Mouse (Mus musculus): ENCODE measurements around the gene Pih1d2. TPM values are rescaled to one million over a fixed set of nuclear protein-coding genes. Genes with fewer than 3 reads are reported as not detected.

Pih1d2 gene
- polyA plus RNA-seq, 2 experiments = 2.3 to 3.2 TPM

DNA sequence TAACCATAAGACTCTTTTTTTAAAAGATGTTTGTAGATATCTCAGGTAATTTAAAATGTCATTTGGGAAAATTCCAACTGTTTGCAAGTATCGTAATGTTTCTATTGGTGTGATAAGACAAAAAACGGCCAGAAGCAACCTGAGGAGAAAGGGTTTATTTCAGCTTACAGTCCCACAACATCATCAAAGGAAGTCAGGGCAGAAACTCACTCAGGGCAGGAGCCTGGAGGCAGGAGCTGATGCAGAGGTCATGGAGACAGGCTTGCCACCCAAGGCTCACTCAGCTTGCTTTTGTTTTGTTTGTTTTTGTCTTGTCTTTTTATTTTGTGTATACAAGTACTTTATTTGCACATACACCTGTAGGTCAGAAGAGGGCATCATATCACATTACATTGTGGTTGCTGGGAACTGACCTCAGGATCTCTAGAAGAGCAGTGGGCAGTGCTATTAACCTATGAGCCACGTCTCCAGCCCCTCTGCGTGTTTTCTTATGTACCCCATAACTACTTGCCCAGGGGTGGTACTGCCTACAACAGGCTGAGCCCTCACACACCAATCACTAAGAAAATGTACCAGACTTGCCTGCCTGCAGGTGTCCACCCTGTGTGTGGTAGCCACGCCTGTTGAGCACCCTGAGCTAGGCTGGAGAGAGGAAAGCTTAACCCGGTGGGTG lies 15.0 kb downstream of the Pih1d2 start:
- ATAC-seq (ENCODE audit: low FRiP score, low read depth) (no peak), DNase-seq (ENCODE audit: low spot score) (no peak)
- no peak for TF ChIP-seq POLR2A (IDR thresholded peaks at IDR 0.05; ENCODE audit: borderline replicate concordance, extremely low read depth, insufficient read depth, insufficient read length)
- H3K9me3 ChIP-seq (ENCODE audit: control insufficient read depth, low read length) = no peaks in the 10 kb centered on the region
- H3K4me2 ChIP-seq (replicated peaks; ENCODE audit: low read depth, low read length, severe bottlenecking) = no peak overlapping the region
- WGBS = 85% methylated on average over 6 of the region's 6 CpGs
- peaks cover 33% of the 10 kb centered on the region for H3K36me3 ChIP-seq (ENCODE audit: control insufficient read depth, insufficient read depth, low read length)
- no peak overlapping the region for H3K27ac ChIP-seq (replicated peaks; ENCODE audit: low read depth, low read length)
- no peak overlapping the region for H3K9ac ChIP-seq (ENCODE audit: low read depth, low read length, severe bottlenecking)
- no peaks in the 10 kb centered on the region for H3K27me3 ChIP-seq (ENCODE audit: control insufficient read depth, insufficient read depth, low read length)
- H3K4me3 ChIP-seq (replicated peaks; ENCODE audit: low read length) = no peak overlapping the region
- H3K4me1 ChIP-seq (ENCODE audit: control insufficient read depth, insufficient read depth, low read length) = no peaks in the 10 kb centered on the region

DNA sequence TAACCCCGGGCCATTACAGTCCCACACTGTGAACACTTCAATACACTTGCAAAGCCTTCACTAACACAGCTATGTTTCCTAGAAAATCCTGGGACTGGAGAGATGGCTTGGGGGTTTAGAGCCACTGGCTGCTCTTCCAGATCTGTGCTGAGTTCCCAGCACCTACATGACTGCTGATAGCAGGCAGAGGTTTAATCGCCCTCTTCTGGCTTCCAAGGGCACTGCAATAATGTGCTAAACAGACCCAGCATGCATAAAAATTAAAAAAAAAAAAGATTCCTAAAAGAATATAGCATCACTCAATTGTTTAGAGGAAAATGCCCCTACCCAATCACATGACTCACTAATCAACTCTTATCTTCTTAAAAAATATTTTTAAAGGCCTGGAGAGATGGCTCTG lies 15.9 kb downstream of the Pih1d2 start:
- no peaks in the 10 kb centered on the region for H3K27me3 ChIP-seq (ENCODE audit: control insufficient read depth, insufficient read depth, low read length)
- ATAC-seq (ENCODE audit: low FRiP score, low read depth) (no peak), DNase-seq (ENCODE audit: low spot score) (no peak)
- H3K4me2 ChIP-seq (replicated peaks; ENCODE audit: low read depth, low read length, severe bottlenecking) = no peak overlapping the region
- H3K4me3 ChIP-seq (replicated peaks; ENCODE audit: low read length) = no peak overlapping the region
- no peak overlapping the region for H3K9ac ChIP-seq (ENCODE audit: low read depth, low read length, severe bottlenecking)
- H3K9me3 ChIP-seq (ENCODE audit: control insufficient read depth, low read length) = no peaks in the 10 kb centered on the region
- TF ChIP-seq POLR2A (IDR thresholded peaks at IDR 0.05; ENCODE audit: borderline replicate concordance, extremely low read depth, insufficient read depth, insufficient read length) = no peak
- H3K4me1 ChIP-seq (ENCODE audit: control insufficient read depth, insufficient read depth, low read length) = no peaks in the 10 kb centered on the region
- H3K36me3 ChIP-seq (ENCODE audit: control insufficient read depth, insufficient read depth, low read length) = peaks cover 41% of the 10 kb centered on the region
- 54% methylated on average over 2 of the region's 2 CpGs for WGBS
- no peak overlapping the region for H3K27ac ChIP-seq (replicated peaks; ENCODE audit: low read depth, low read length)

DNA sequence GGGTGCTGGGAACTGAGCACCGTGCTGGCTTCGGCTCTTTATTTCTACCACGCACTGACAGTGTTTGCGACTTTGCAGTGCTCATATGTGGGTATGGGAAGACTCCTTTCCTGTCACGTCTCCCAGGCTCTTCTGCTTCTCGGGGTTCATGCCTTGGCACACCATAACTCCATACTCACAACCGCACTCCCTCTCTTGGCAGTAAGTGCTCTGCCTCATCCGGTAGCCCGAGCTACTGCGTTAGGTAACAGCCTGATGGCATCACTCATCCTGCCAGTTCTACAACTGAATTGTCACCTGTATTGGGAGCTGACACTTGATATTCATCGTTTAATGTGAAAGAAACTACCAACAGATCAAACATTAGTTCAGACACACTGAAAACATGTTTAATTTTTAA lies 17.1 kb downstream of the Pih1d2 start:
- Histone ChIP-seq H3K4me1 (ENCODE audit: control insufficient read depth, insufficient read depth, low read length) (no peaks in the 10 kb centered on the region), H3K4me3 (replicated peaks; ENCODE audit: low read length) (no peak overlapping the region), H3K9me3 (ENCODE audit: control insufficient read depth, low read length) (no peaks in the 10 kb centered on the region), H3K27ac (replicated peaks; ENCODE audit: low read depth, low read length) (no peak overlapping the region), H3K36me3 (ENCODE audit: control insufficient read depth, insufficient read depth, low read length) (peaks cover 53% of the 10 kb centered on the region), H3K4me2 (replicated peaks; ENCODE audit: low read depth, low read length, severe bottlenecking) (no peak overlapping the region), H3K9ac (ENCODE audit: low read depth, low read length, severe bottlenecking) (no peak overlapping the region), H3K27me3 (ENCODE audit: control insufficient read depth, insufficient read depth, low read length) (no peaks in the 10 kb centered on the region)
- DNase-seq (ENCODE audit: low spot score) = no peak
- TF ChIP-seq POLR2A (IDR thresholded peaks at IDR 0.05; ENCODE audit: borderline replicate concordance, extremely low read depth, insufficient read depth, insufficient read length) = no peak
- 95% methylated on average over 11 of the region's 11 CpGs for WGBS
- ATAC-seq (ENCODE audit: low FRiP score, low read depth) = no peak

DNA sequence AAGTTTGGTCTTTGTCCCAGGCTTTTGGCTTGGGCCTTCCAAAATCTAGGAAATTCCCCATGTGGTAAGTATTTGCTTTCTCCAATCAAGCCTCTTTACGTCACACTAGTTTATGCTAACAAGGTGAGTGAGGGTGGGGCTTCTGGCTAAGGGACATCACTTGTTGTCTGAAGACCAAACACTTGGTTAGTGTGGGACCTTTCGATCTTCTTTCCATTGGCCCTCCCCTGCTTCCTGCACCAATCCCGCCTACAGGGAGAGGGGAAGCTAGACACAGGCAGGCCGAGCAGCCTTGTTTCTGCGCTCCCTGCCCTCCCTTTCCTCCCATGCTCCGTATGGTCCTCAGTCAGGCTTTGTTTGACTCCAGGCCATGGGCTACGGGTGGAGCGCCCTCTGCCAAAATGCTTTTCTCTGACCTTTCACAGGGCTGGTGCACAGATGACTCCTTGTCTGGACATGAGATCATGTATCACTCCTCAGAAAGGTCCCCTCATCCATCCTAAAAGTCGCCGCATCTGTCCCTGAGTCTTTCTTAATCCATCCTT lies 29.8 kb downstream of the Pih1d2 start:
- H3K9me3 ChIP-seq (ENCODE audit: control insufficient read depth, low read length) = no peaks in the 10 kb centered on the region
- no peaks in the 10 kb centered on the region for H3K4me1 ChIP-seq (ENCODE audit: control insufficient read depth, insufficient read depth, low read length)
- H3K36me3 ChIP-seq (ENCODE audit: control insufficient read depth, insufficient read depth, low read length) = peaks cover 90% of the 10 kb centered on the region
- H3K4me2 ChIP-seq (replicated peaks; ENCODE audit: low read depth, low read length, severe bottlenecking) = no peak overlapping the region
- no peak for ATAC-seq (ENCODE audit: low FRiP score, low read depth)
- H3K27ac ChIP-seq (replicated peaks; ENCODE audit: low read depth, low read length) = no peak overlapping the region
- H3K9ac ChIP-seq (ENCODE audit: low read depth, low read length, severe bottlenecking) = no peak overlapping the region
- TF ChIP-seq POLR2A (IDR thresholded peaks at IDR 0.05; ENCODE audit: borderline replicate concordance, extremely low read depth, insufficient read depth, insufficient read length) = no peak
- H3K27me3 ChIP-seq (ENCODE audit: control insufficient read depth, insufficient read depth, low read length) = no peaks in the 10 kb centered on the region
- no peak overlapping the region for H3K4me3 ChIP-seq (replicated peaks; ENCODE audit: low read length)
- 82% methylated on average over 10 of the region's 10 CpGs for WGBS
- DNase-seq (ENCODE audit: low spot score) = no peak

DNA sequence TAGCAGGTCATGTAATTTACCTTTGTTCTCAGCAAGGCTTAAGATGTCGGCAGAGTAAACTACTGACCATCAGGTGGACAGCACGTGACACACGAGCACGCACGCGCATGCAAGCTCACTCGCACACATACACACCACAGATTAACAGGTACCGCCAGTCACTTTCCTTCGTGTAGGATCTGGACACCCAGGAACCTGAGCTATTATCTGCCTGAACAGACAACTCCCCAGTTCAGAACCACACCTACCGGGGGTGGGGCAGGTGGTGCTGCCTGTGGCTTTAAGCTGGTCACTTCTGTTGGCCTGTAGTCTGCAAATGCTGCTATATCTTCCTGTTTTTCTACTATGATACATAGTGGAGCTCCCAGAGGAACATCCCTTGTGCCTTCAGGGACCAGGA lies 33.4 kb downstream of the Pih1d2 start:
- DNase-seq (ENCODE audit: low spot score) = no peak
- H3K36me3 ChIP-seq (ENCODE audit: control insufficient read depth, insufficient read depth, low read length) = peaks cover 83% of the 10 kb centered on the region
- H3K9me3 ChIP-seq (ENCODE audit: control insufficient read depth, low read length) = no peaks in the 10 kb centered on the region
- ATAC-seq (ENCODE audit: low FRiP score, low read depth) = no peak
- H3K4me1 ChIP-seq (ENCODE audit: control insufficient read depth, insufficient read depth, low read length) = no peaks in the 10 kb centered on the region
- WGBS = 94% methylated on average over 10 of the region's 10 CpGs
- no peak for TF ChIP-seq POLR2A (IDR thresholded peaks at IDR 0.05; ENCODE audit: borderline replicate concordance, extremely low read depth, insufficient read depth, insufficient read length)
- H3K27ac ChIP-seq (replicated peaks; ENCODE audit: low read depth, low read length) = no peak overlapping the region
- H3K27me3 ChIP-seq (ENCODE audit: control insufficient read depth, insufficient read depth, low read length) = no peaks in the 10 kb centered on the region
- H3K9ac ChIP-seq (ENCODE audit: low read depth, low read length, severe bottlenecking) = no peak overlapping the region
- no peak overlapping the region for H3K4me2 ChIP-seq (replicated peaks; ENCODE audit: low read depth, low read length, severe bottlenecking)
- H3K4me3 ChIP-seq (replicated peaks; ENCODE audit: low read length) = no peak overlapping the region

All from limb, embryonic 14.5 days (tissue).